Comparison of ENCODE assay signal across 21 mouse cellular contexts in the genomic region with DNA sequence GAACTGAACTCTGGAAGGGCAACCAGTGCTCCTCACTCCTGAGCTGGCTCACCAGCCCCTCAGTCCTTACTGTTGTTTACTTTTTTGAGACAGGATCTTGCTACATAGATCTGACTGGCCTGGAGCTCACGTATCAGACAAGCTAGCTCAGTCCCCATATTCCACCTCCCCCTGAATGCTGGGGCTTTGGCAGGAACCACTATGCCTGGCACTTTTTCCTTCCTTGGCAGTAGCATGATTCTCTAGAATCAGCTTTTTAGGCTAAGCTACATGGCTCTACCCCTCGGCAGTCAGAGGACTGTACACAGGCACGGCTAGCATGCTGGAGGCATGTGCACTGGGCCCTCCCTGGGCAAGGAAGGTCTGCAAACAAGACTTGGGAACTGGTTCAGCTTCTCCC. TPM values are rescaled to one million over a fixed set of nuclear protein-coding genes. Genes with fewer than 3 reads are reported as not detected.
"Had no signal": no experiment of that assay in that cellular context is flagged by ENCODE, and none has a peak within 500 bp of the region (broad histone marks: within the 10 kb centered on the region; RNA-seq: fewer than 3 reads in every experiment).

No protein-coding gene starts in this region.

- H3K27ac ChIP-seq: midbrain, embryonic 10.5 days; midbrain, embryonic 12.5 days; neural tube, embryonic 13.5 days; neural tube, embryonic 15.5 days; stomach, embryonic 15.5 days; stomach, postnatal 0 days had no signal

- H3K4me1 ChIP-seq: midbrain, embryonic 10.5 days; midbrain, embryonic 12.5 days; neural tube, embryonic 13.5 days; neural tube, embryonic 15.5 days; stomach, embryonic 15.5 days had no signal

- H3K27me3 ChIP-seq: midbrain, embryonic 12.5 days; neural tube, embryonic 13.5 days; neural tube, embryonic 15.5 days; stomach, embryonic 15.5 days had no signal

- DNase-seq: lung, embryonic 14.5 days; lung, postnatal 10 days; lung, postnatal 4 days; midbrain, embryonic 14.5 days; retina, postnatal 1 day; right cerebral cortex, adult 18-20 months; right cerebral cortex, postnatal 14 days; thymus, adult 2 months; thymus, postnatal 25 days; thymus, postnatal 4 days had no signal

- H3K4me3 ChIP-seq: midbrain, embryonic 10.5 days; midbrain, embryonic 12.5 days; myocyte; neural tube, embryonic 13.5 days; neural tube, embryonic 15.5 days; stomach, embryonic 15.5 days had no signal

- ATAC-seq: midbrain, embryonic 16.5 days had no signal

RNA-seq across cellular contexts. Expression of a gene that starts 17.4 kb away (rescaled TPM):
- total RNA-seq: megakaryocyte-erythroid progenitor cell, adult 5-6 weeks had no signal

RNA-seq across cellular contexts. Expression of a gene that starts 59.9 kb away (rescaled TPM):
- total RNA-seq: megakaryocyte, adult 5-6 weeks; megakaryocyte-erythroid progenitor cell, adult 5-6 weeks had no signal
- polyA plus RNA-seq: spleen, adult 2 months had no signal
